Mouse (Mus musculus) limb, embryonic 13.5 days (tissue): ENCODE measurements around the gene Otub2. TPM values are rescaled to one million over a fixed set of nuclear protein-coding genes. Genes with fewer than 3 reads are reported as not detected.

Experiments used
- ATAC-seq: fragments of 200-750 bp; cut with Nextera tagmentation; 2 replicates; pipeline ENCODE4 v1.8.0; 2017; ENCODE audit warnings: low read depth, moderate number of reproducible peaks, moderate TSS enrichment; ENCODE audit not compliant: low FRiP score
- H3K27ac ChIP-seq: fragments of 300-500 bp; sonication (generic); 2 replicates; pipeline ENCODE4 v1.5.1; 2015; ENCODE audit warnings: inconsistent platforms, mild to moderate bottlenecking, moderate library complexity
- H3K27me3 ChIP-seq: fragments of 300-500 bp; sonication (generic); 2 replicates; pipeline ENCODE4 v1.6.1; 2015; ENCODE audit warnings: mild to moderate bottlenecking, inconsistent platforms
- H3K36me3 ChIP-seq: fragments of 300-500 bp; sonication (generic); 2 replicates; pipeline ENCODE4 v1.6.1; 2015; ENCODE audit warnings: inconsistent platforms, mild to moderate bottlenecking, moderate library complexity
- H3K4me1 ChIP-seq: fragments of 300-500 bp; sonication (generic); 2 replicates; pipeline ENCODE4 v1.6.1; 2015; ENCODE audit warnings: inconsistent platforms
- H3K4me2 ChIP-seq: fragments of 300-500 bp; sonication (generic); replicated peaks from 2 replicates; pipeline ENCODE4 v1.6.1; 2015; ENCODE audit warnings: inconsistent platforms, mild to moderate bottlenecking, moderate library complexity
- H3K4me3 ChIP-seq: fragments of 300-500 bp; sonication (generic); 2 replicates; pipeline ENCODE4 v1.5.1; 2015; ENCODE audit warnings: moderate library complexity, mild to moderate bottlenecking, inconsistent platforms
- H3K9ac ChIP-seq: fragments of 300-500 bp; sonication (generic); 2 replicates; pipeline ENCODE4 v1.6.1; 2015; ENCODE audit warnings: mild to moderate bottlenecking, inconsistent platforms
- H3K9me3 ChIP-seq: fragments of 300-500 bp; sonication (generic); 2 replicates; pipeline ENCODE4 v1.6.1; 2016; ENCODE audit warnings: inconsistent platforms
- WGBS: fragments of 180-500 bp; shearing (Covaris S2); methylation state at CpG from one replicate; pipeline ENCODE4 v1.1.7; 2015; 5-methylcytosine and 5-hydroxymethylcytosine counted together
- polyA plus RNA-seq: library from polyadenylated mRNA; unstranded; fragments of >200 nt; fragmentation: Nextera tagmentation; extraction: Ambion mirVana; gene quantifications from 2 replicates; pipeline ENCODE4 v1.2.1, GENCODE M21; 2015

The Otub2 gene
- 12.2 and 12.6 TPM in 2 replicates for polyA plus RNA-seq

GRCm38 (mm10) chr12:103388505-103389347 lies at the start of gene Otub2:
TSS of gene Otub2 (plus strand) at chr12:103388682.
- Histone ChIP-seq H3K4me1 (peaks cover 13% of the 10 kb centered on the region), H3K27ac (peak within 1 kb of the TSS; percentile 65; the same call in 1 of the 2 replicates), H3K36me3 (no peaks in the 10 kb centered on the region), H3K27me3 (no peaks in the 10 kb centered on the region), H3K4me2 (peak within 1 kb of the TSS; percentile 86), H3K4me3 (peak within 1 kb of the TSS; percentile 79), H3K9me3 (no peaks in the 10 kb centered on the region), H3K9ac (peak within 1 kb of the TSS; percentile 84)
- WGBS, result 1% methylated on average over 57 of the region's 58 CpGs
- ATAC-seq, result peak; percentile 99

- Histone ChIP-seq H3K4me2 (no peak overlapping the region), H3K36me3 (no peaks in the 10 kb centered on the region), H3K9ac (no peak overlapping the region), H3K27me3 (no peaks in the 10 kb centered on the region), H3K27ac (no peak overlapping the region), H3K4me3 (no peak overlapping the region), H3K4me1 (no peaks in the 10 kb centered on the region), H3K9me3 (no peaks in the 10 kb centered on the region)
- 89% methylated on average over 5 of the region's 5 CpGs for WGBS
- ATAC-seq, result no peak
These were observed 47.3 kb upstream of the Otub2 start for GRCm38 (mm10) chr12:103341212-103341611.

- H3K9ac ChIP-seq, result no peak overlapping the region
- no peak for ATAC-seq
- no peaks in the 10 kb centered on the region for H3K27me3 ChIP-seq
- 82% methylated on average over 8 of the region's 8 CpGs for WGBS
- no peaks in the 10 kb centered on the region for H3K36me3 ChIP-seq
- H3K4me1 ChIP-seq, result no peaks in the 10 kb centered on the region
- H3K4me3 ChIP-seq, result no peak overlapping the region
- no peak overlapping the region for H3K27ac ChIP-seq
- H3K9me3 ChIP-seq, result no peaks in the 10 kb centered on the region
- no peak overlapping the region for H3K4me2 ChIP-seq
These were observed 45.0 kb upstream of the Otub2 start for GRCm38 (mm10) chr12:103343456-103343855.

- Histone ChIP-seq H3K9ac (no peak overlapping the region), H3K36me3 (no peaks in the 10 kb centered on the region), H3K27ac (no peak overlapping the region), H3K27me3 (no peaks in the 10 kb centered on the region), H3K4me2 (no peak overlapping the region), H3K4me1 (no peaks in the 10 kb centered on the region), H3K9me3 (no peaks in the 10 kb centered on the region), H3K4me3 (no peak overlapping the region)
- 79% methylated on average over 7 of the region's 7 CpGs for whole genome bisulfite sequencing
- ATAC-seq, result no peak
These were observed 43.5 kb upstream of the Otub2 start for GRCm38 (mm10) chr12:103344934-103345333.

- no peak for ATAC-seq
- Histone ChIP-seq H3K9ac (no peak overlapping the region), H3K27me3 (no peaks in the 10 kb centered on the region), H3K36me3 (no peaks in the 10 kb centered on the region), H3K9me3 (no peaks in the 10 kb centered on the region), H3K4me1 (no peaks in the 10 kb centered on the region), H3K27ac (no peak overlapping the region), H3K4me2 (no peak overlapping the region), H3K4me3 (no peak overlapping the region)
- WGBS, result 80% methylated on average over 8 of the region's 8 CpGs
These were observed 41.5 kb upstream of the Otub2 start for GRCm38 (mm10) chr12:103346945-103347344.

GRCm38 (mm10) chr12:103347406-103347805 lies 41.1 kb upstream of the Otub2 start:
- Histone ChIP-seq H3K27me3 (no peaks in the 10 kb centered on the region), H3K9ac (no peak overlapping the region), H3K4me2 (no peak overlapping the region), H3K27ac (no peak overlapping the region), H3K36me3 (no peaks in the 10 kb centered on the region), H3K4me3 (no peak overlapping the region), H3K9me3 (no peaks in the 10 kb centered on the region), H3K4me1 (no peaks in the 10 kb centered on the region)
- ATAC-seq, result no peak
- WGBS, result 60% methylated on average over 5 of the region's 5 CpGs

- no peaks in the 10 kb centered on the region for H3K4me1 ChIP-seq
- no peak overlapping the region for H3K4me3 ChIP-seq
- H3K9ac ChIP-seq, result no peak overlapping the region
- no peak overlapping the region for H3K27ac ChIP-seq
- 5% methylated on average over 3 of the region's 3 CpGs for WGBS
- ATAC-seq, result no peak; the same call in 1 of the 2 replicates
- H3K9me3 ChIP-seq, result no peaks in the 10 kb centered on the region
- H3K4me2 ChIP-seq, result no peak overlapping the region
- H3K27me3 ChIP-seq, result no peaks in the 10 kb centered on the region
- H3K36me3 ChIP-seq, result no peaks in the 10 kb centered on the region
These were observed 40.0 kb upstream of the Otub2 start for GRCm38 (mm10) chr12:103348506-103348905.

- H3K9ac ChIP-seq, result no peak overlapping the region
- H3K27ac ChIP-seq, result no peak overlapping the region
- no peaks in the 10 kb centered on the region for H3K4me1 ChIP-seq
- ATAC-seq, result no peak
- 90% methylated on average over 6 of the region's 6 CpGs for WGBS
- H3K9me3 ChIP-seq, result no peaks in the 10 kb centered on the region
- H3K4me2 ChIP-seq, result no peak overlapping the region
- H3K27me3 ChIP-seq, result no peaks in the 10 kb centered on the region
- H3K4me3 ChIP-seq, result no peak overlapping the region
- no peaks in the 10 kb centered on the region for H3K36me3 ChIP-seq
These were observed 35.7 kb upstream of the Otub2 start for GRCm38 (mm10) chr12:103352735-103353134.

- H3K4me1 ChIP-seq, result no peaks in the 10 kb centered on the region
- no peaks in the 10 kb centered on the region for H3K9me3 ChIP-seq
- H3K36me3 ChIP-seq, result no peaks in the 10 kb centered on the region
- no peak overlapping the region for H3K4me2 ChIP-seq
- H3K27ac ChIP-seq, result no peak overlapping the region
- no peaks in the 10 kb centered on the region for H3K27me3 ChIP-seq
- ATAC-seq, result no peak
- WGBS, result 14% methylated on average over 5 of the region's 5 CpGs
- H3K9ac ChIP-seq, result no peak overlapping the region; the same call in 1 of the 2 replicates
- no peak overlapping the region for H3K4me3 ChIP-seq
These were observed 34.9 kb upstream of the Otub2 start for GRCm38 (mm10) chr12:103353538-103353937.

GRCm38 (mm10) chr12:103355746-103356414 lies 32.6 kb upstream of the Otub2 start, which contains the start of gene Asb2:
TSS of gene Asb2 (minus strand) at chr12:103356001.
- Histone ChIP-seq H3K4me3 (no peak within 1 kb of the TSS), H3K4me2 (no peak within 1 kb of the TSS), H3K27ac (no peak within 1 kb of the TSS), H3K36me3 (no peaks in the 10 kb centered on the region), H3K9me3 (no peaks in the 10 kb centered on the region), H3K4me1 (no peaks in the 10 kb centered on the region), H3K27me3 (no peaks in the 10 kb centered on the region), H3K9ac (no peak within 1 kb of the TSS)
- no peak for ATAC-seq
- 71% methylated on average over 14 of the region's 14 CpGs for WGBS

GRCm38 (mm10) chr12:103356415-103356748 lies 32.1 kb upstream of the Otub2 start:
- no peak overlapping the region for H3K4me3 ChIP-seq
- H3K27me3 ChIP-seq, result no peaks in the 10 kb centered on the region
- 86% methylated on average over 4 of the region's 4 CpGs for WGBS
- H3K9ac ChIP-seq, result no peak overlapping the region
- no peaks in the 10 kb centered on the region for H3K36me3 ChIP-seq
- H3K4me2 ChIP-seq, result no peak overlapping the region
- H3K27ac ChIP-seq, result no peak overlapping the region
- ATAC-seq, result no peak
- H3K9me3 ChIP-seq, result no peaks in the 10 kb centered on the region
- H3K4me1 ChIP-seq, result no peaks in the 10 kb centered on the region

GRCm38 (mm10) chr12:103358216-103358615 lies 30.3 kb upstream of the Otub2 start:
- no peak overlapping the region for H3K27ac ChIP-seq
- H3K9ac ChIP-seq, result no peak overlapping the region
- no peak overlapping the region for H3K4me2 ChIP-seq
- no peaks in the 10 kb centered on the region for H3K36me3 ChIP-seq
- no peak overlapping the region for H3K4me3 ChIP-seq
- WGBS, result 87% methylated on average over 8 of the region's 8 CpGs
- H3K9me3 ChIP-seq, result no peaks in the 10 kb centered on the region
- no peaks in the 10 kb centered on the region for H3K4me1 ChIP-seq
- no peak for ATAC-seq
- H3K27me3 ChIP-seq, result no peaks in the 10 kb centered on the region
